Mouse (Mus musculus) hindbrain, embryonic 11.5 days (tissue): ENCODE data around the gene Dph6. TPM values are rescaled to one million over a fixed set of nuclear protein-coding genes. Genes with fewer than 3 reads are reported as not detected.

ENCODE experiments used
- ATAC-seq: fragments of 200-750 bp; cut with Nextera tagmentation; 2 replicates; pipeline ENCODE4 v1.8.0; 2017; ENCODE audit warnings: mild to moderate bottlenecking, moderate TSS enrichment, moderate library complexity; ENCODE audit not compliant: low FRiP score
- DNase-seq: peaks from one replicate; pipeline ENCODE4 v3.0.0-alpha.2; 2015; ENCODE audit warnings: low spot score
- H3K27ac ChIP-seq: fragments of 300-500 bp; sonication (generic); 2 replicates; pipeline ENCODE4 v1.5.1; 2014; ENCODE audit warnings: mild to moderate bottlenecking, low read depth, low read length
- H3K27me3 ChIP-seq: fragments of 300-500 bp; sonication (generic); 2 replicates; pipeline ENCODE4 v1.6.1; 2014; ENCODE audit warnings: mild to moderate bottlenecking, low read length, moderate library complexity, mixed read lengths; ENCODE audit not compliant: control insufficient read depth, insufficient read depth
- H3K36me3 ChIP-seq: fragments of 300-500 bp; sonication (generic); 2 replicates; pipeline ENCODE4 v1.6.1; 2014; ENCODE audit warnings: mild to moderate bottlenecking, low read length, moderate library complexity, mixed read lengths; ENCODE audit not compliant: control insufficient read depth, insufficient read depth
- H3K4me1 ChIP-seq: fragments of 300-500 bp; sonication (generic); replicated peaks from 2 replicates; pipeline ENCODE4 v1.6.1; 2014; ENCODE audit warnings: low read length, mixed read lengths; ENCODE audit not compliant: control insufficient read depth, insufficient read depth
- H3K4me2 ChIP-seq: fragments of 300-500 bp; sonication (generic); replicated peaks from 2 replicates; pipeline ENCODE4 v1.6.1; 2014; ENCODE audit warnings: mild to moderate bottlenecking, low read depth, low read length
- H3K4me3 ChIP-seq: fragments of 300-500 bp; sonication (generic); 2 replicates; pipeline ENCODE4 v1.5.1; 2014; ENCODE audit warnings: low read depth, low read length
- H3K9ac ChIP-seq: fragments of 300-500 bp; sonication (generic); 2 replicates; pipeline ENCODE4 v1.6.1; 2014; ENCODE audit warnings: low read depth, low read length
- H3K9me3 ChIP-seq: fragments of 300-500 bp; sonication (generic); 2 replicates; pipeline ENCODE4 v1.6.1; 2016; ENCODE audit warnings: low read length; ENCODE audit not compliant: control insufficient read depth
- WGBS: fragments of 180-500 bp; shearing (Covaris S2); extraction: QIAGEN DNeasy Blood & Tissue Kit; methylation state at CpG from one replicate; pipeline ENCODE4 v1.1.7; 2014; 5-methylcytosine and 5-hydroxymethylcytosine counted together
- polyA plus RNA-seq: library from polyadenylated mRNA; unstranded; fragments of >200 nt; fragmentation: Nextera tagmentation; extraction: Ambion mirVana; gene quantifications from 2 replicates; pipeline ENCODE4 v1.2.1, GENCODE M21; 2014

Gene Dph6
- polyA plus RNA-seq, 1 experiment from 2014 or later, result 18.4 TPM

GRCm38 (mm10) chr2:114593393-114593792 lies 61.4 kb downstream of the Dph6 start:
- H3K27ac ChIP-seq, result no peak overlapping the region
- ATAC-seq, result no peak
- H3K9ac ChIP-seq, result no peak overlapping the region
- no peaks in the 10 kb centered on the region for H3K36me3 ChIP-seq
- H3K9me3 ChIP-seq, result no peaks in the 10 kb centered on the region
- 96% methylated on average over 5 of the region's 5 CpGs for WGBS
- no peak overlapping the region for H3K4me3 ChIP-seq
- DNase-seq, result no peak
- H3K4me2 ChIP-seq, result no peak overlapping the region
- H3K27me3 ChIP-seq, result no peaks in the 10 kb centered on the region
- no peaks in the 10 kb centered on the region for H3K4me1 ChIP-seq

DNA sequence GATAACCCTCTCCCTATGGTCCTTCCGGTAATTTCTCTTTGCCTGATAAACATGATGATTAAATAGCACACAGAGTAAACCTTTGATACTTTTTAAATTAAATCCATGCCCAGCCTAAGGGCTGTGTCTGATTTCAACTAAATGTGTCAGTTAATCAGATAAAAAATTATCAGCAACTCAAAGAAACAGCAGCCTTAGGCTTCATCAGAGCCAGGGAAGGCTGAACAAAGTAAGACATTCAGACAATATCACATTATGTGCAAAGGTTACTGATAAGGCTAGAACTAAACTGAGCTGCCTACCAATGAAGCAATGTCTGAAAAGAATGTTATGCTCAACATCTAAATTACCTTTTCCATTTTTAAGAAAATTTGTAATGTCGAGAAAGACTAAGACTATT lies 74.0 kb downstream of the Dph6 start:
- H3K4me3 ChIP-seq, result no peak overlapping the region
- no peak for DNase-seq
- 87% methylated on average over 2 of the region's 2 CpGs for WGBS
- no peaks in the 10 kb centered on the region for H3K27me3 ChIP-seq
- no peaks in the 10 kb centered on the region for H3K36me3 ChIP-seq
- no peak for ATAC-seq
- H3K4me1 ChIP-seq, result no peaks in the 10 kb centered on the region
- H3K27ac ChIP-seq, result no peak overlapping the region
- no peaks in the 10 kb centered on the region for H3K9me3 ChIP-seq
- no peak overlapping the region for H3K9ac ChIP-seq
- no peak overlapping the region for H3K4me2 ChIP-seq

- Histone ChIP-seq H3K27ac (no peak overlapping the region), H3K4me2 (no peak overlapping the region), H3K36me3 (no peaks in the 10 kb centered on the region), H3K4me3 (no peak overlapping the region), H3K9me3 (no peaks in the 10 kb centered on the region), H3K9ac (no peak overlapping the region), H3K27me3 (no peaks in the 10 kb centered on the region), H3K4me1 (no peaks in the 10 kb centered on the region)
- WGBS, result 95% methylated on average over 2 of the region's 2 CpGs
- ATAC-seq (no peak), DNase-seq (no peak)
Observed at GRCm38 (mm10) chr2:114543000-114543622, 111.7 kb downstream of the Dph6 start.

GRCm38 (mm10) chr2:114542325-114542724 lies 112.4 kb downstream of the Dph6 start:
- H3K36me3 ChIP-seq, result no peaks in the 10 kb centered on the region
- H3K27me3 ChIP-seq, result no peaks in the 10 kb centered on the region
- no peak for DNase-seq
- no peak overlapping the region for H3K4me3 ChIP-seq
- no peak for ATAC-seq
- H3K9me3 ChIP-seq, result no peaks in the 10 kb centered on the region
- H3K27ac ChIP-seq, result no peak overlapping the region
- no peak overlapping the region for H3K4me2 ChIP-seq
- 87% methylated on average over 2 of the region's 2 CpGs for WGBS
- no peaks in the 10 kb centered on the region for H3K4me1 ChIP-seq
- H3K9ac ChIP-seq, result no peak overlapping the region

DNA sequence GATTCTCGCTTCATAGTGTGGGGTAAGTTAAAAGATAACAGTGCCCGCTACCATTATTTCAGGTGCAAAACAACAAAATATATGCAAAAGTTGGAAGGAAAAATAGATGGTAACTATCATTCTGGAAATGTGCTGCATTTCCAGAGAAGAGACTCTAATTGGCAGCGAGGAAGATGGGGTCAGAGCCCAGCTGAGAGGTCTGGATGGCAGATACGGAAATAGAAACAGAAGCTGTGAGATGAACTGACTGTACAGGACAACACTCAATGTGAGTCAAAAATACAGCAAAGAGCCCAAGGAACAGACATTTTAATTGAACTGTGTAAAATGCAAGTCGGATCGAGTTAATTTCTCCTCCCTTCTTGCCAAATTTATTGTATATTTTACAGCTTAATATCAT lies 114.3 kb downstream of the Dph6 start:
- no peaks in the 10 kb centered on the region for H3K9me3 ChIP-seq
- no peaks in the 10 kb centered on the region for H3K4me1 ChIP-seq
- H3K4me3 ChIP-seq, result no peak overlapping the region
- H3K27me3 ChIP-seq, result no peaks in the 10 kb centered on the region
- no peak overlapping the region for H3K4me2 ChIP-seq
- ATAC-seq, result no peak
- H3K27ac ChIP-seq, result no peak overlapping the region
- no peak for DNase-seq
- H3K9ac ChIP-seq, result no peak overlapping the region
- no peaks in the 10 kb centered on the region for H3K36me3 ChIP-seq
- 93% methylated on average over 6 of the region's 6 CpGs for whole genome bisulfite sequencing

- DNase-seq (no peak), ATAC-seq (no peak)
- Histone ChIP-seq H3K4me1 (no peaks in the 10 kb centered on the region), H3K27me3 (no peaks in the 10 kb centered on the region), H3K36me3 (no peaks in the 10 kb centered on the region), H3K4me3 (no peak overlapping the region), H3K4me2 (no peak overlapping the region), H3K27ac (no peak overlapping the region), H3K9ac (no peak overlapping the region), H3K9me3 (no peaks in the 10 kb centered on the region)
- 60% methylated on average over 1 of the region's 1 CpGs for WGBS
Observed at GRCm38 (mm10) chr2:114536032-114536431, 118.7 kb downstream of the Dph6 start.

DNA sequence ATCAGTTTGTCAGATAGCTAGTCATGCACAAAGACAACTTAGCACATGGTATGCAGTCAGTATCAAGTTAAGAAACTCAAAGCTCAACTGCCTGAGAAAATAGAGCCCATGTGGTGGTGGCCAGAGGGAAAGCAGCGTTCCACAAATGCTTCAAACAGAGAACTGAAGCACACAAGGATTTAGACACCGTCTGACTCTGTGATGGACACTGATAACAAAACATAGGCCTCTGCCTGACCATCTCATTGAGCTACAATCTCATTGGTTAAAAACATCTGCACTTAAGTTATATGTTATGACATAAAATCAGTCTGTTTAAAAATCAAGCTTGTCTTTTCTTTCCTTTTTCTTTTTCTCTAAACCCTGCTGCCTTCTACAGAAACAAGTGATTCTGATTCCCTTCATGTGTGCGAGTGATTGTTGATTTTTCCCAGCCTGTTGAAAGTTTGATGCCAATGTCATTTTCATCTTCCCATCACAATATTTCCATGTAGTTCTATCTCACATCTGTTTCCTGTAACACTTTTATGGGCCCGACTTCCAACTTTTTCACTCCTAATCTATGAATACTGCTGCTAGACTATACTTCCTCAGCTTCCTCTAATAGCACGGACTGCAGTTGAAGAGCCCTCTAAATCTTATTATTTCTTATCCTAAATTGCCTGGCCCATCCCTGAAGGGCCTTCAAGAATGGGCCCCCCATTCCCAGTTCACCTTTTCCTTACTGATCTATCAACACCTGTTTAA lies 123.6 kb downstream of the Dph6 start:
- H3K27ac ChIP-seq, result no peak overlapping the region
- no peaks in the 10 kb centered on the region for H3K9me3 ChIP-seq
- no peak overlapping the region for H3K9ac ChIP-seq
- H3K4me1 ChIP-seq, result no peaks in the 10 kb centered on the region
- H3K4me2 ChIP-seq, result no peak overlapping the region
- ATAC-seq, result no peak
- 87% methylated on average over 5 of the region's 5 CpGs for WGBS
- no peaks in the 10 kb centered on the region for H3K27me3 ChIP-seq
- no peaks in the 10 kb centered on the region for H3K36me3 ChIP-seq
- no peak for DNase-seq
- H3K4me3 ChIP-seq, result no peak overlapping the region

- H3K36me3 ChIP-seq, result no peaks in the 10 kb centered on the region
- no peak overlapping the region for H3K9ac ChIP-seq
- H3K9me3 ChIP-seq, result no peaks in the 10 kb centered on the region
- ATAC-seq (no peak), DNase-seq (no peak)
- 92% methylated on average over 5 of the region's 5 CpGs for WGBS
- no peaks in the 10 kb centered on the region for H3K27me3 ChIP-seq
- no peak overlapping the region for H3K4me3 ChIP-seq
- H3K4me2 ChIP-seq, result no peak overlapping the region
- no peaks in the 10 kb centered on the region for H3K4me1 ChIP-seq
- no peak overlapping the region for H3K27ac ChIP-seq
Observed at GRCm38 (mm10) chr2:114520414-114520813, 134.3 kb downstream of the Dph6 start.

DNA sequence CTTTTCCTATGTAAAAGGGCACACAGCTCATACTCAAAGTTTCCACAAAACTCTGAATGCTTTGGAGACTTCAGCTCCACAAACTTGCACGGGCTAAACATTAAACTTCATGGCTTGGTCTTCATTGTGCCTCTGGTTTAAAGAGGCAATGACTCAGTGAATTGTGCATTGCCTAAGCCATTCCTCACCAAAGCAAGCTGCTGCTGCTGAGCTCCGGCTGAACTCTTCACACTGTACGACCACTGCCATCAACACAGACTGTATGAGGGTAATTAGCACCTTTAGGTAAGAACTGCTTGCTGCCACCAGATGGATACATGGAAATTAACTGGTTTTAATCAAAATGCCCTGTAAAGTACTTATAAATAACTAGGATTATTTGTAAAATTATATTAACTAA lies 134.9 kb downstream of the Dph6 start:
- Histone ChIP-seq H3K4me2 (no peak overlapping the region), H3K4me1 (no peaks in the 10 kb centered on the region), H3K36me3 (no peaks in the 10 kb centered on the region), H3K9me3 (no peaks in the 10 kb centered on the region), H3K9ac (no peak overlapping the region), H3K4me3 (no peak overlapping the region), H3K27me3 (no peaks in the 10 kb centered on the region), H3K27ac (no peak overlapping the region)
- DNase-seq, result no peak
- no peak for ATAC-seq
- 83% methylated on average over 3 of the region's 3 CpGs for WGBS
